Mouse (Mus musculus) myocyte (in vitro differentiated cells): ENCODE measurements around the gene Plpp3.

Experiments
- CEBPB ChIP-seq: IDR thresholded peaks from 2 replicates; pipeline ENCODE4 v1.6.1; 2011; ENCODE audit warnings: mild to moderate bottlenecking, moderate library complexity; ENCODE audit not compliant: poor library complexity, insufficient read depth, severe bottlenecking
- E2F4 ChIP-seq: IDR thresholded peaks from one replicate; pipeline ENCODE4 v1.6.1; 2011; ENCODE audit warnings: mild to moderate bottlenecking, control low read depth, moderate library complexity; ENCODE audit not compliant: insufficient read depth
- MAX ChIP-seq: IDR thresholded peaks from one replicate; pipeline ENCODE4 v1.6.1; 2011; ENCODE audit warnings: low read depth, mild to moderate bottlenecking, control low read depth
- MYOD1 ChIP-seq, 3 experiments: IDR thresholded peaks; one replicate each; pipeline ENCODE4 v1.6.1; 2011; ENCODE audit warnings: control low read depth in 2 of 3, low read depth in 2 of 3, mild to moderate bottlenecking in 2 of 3, moderate library complexity in 1 of 3; ENCODE audit not compliant: insufficient read length in 2 of 3, control insufficient read depth in 1 of 3
- MYOG ChIP-seq, 3 experiments: IDR thresholded peaks; one replicate each; pipeline ENCODE4 v1.6.1; 2011; ENCODE audit warnings: control low read depth in 2 of 3, low read depth in 2 of 3, mild to moderate bottlenecking in 2 of 3; ENCODE audit not compliant: insufficient read length in 2 of 3, control insufficient read depth in 1 of 3, insufficient read depth in 1 of 3
- POLR2A ChIP-seq: IDR thresholded peaks from one replicate; pipeline ENCODE4 v1.6.1; 2011; ENCODE audit warnings: low read depth, mild to moderate bottlenecking, control low read depth, moderate library complexity; ENCODE audit not compliant: insufficient read length
- POLR2AphosphoS2 ChIP-seq: IDR thresholded peaks from one replicate; pipeline ENCODE4 v1.6.1; 2011; ENCODE audit warnings: low read depth, control low read depth; ENCODE audit not compliant: insufficient read length
- REST ChIP-seq: IDR thresholded peaks from one replicate; pipeline ENCODE4 v1.6.1; 2011; ENCODE audit warnings: mild to moderate bottlenecking, control low read depth, moderate library complexity; ENCODE audit not compliant: insufficient read depth, insufficient read length
- TCF12 ChIP-seq: IDR thresholded peaks from one replicate; pipeline ENCODE4 v1.6.1; 2011; ENCODE audit warnings: mild to moderate bottlenecking, control low read depth; ENCODE audit not compliant: poor library complexity, insufficient read depth, severe bottlenecking
- TCF3 ChIP-seq: IDR thresholded peaks from one replicate; pipeline ENCODE4 v1.6.1; 2011; ENCODE audit warnings: low read depth, control low read depth; ENCODE audit not compliant: insufficient read length
- USF1 ChIP-seq: IDR thresholded peaks from one replicate; pipeline ENCODE4 v1.6.1; 2011; ENCODE audit warnings: low read depth, mild to moderate bottlenecking, control low read depth, moderate library complexity

- TF ChIP-seq POLR2A (no peak), MAX (no peak), MYOD1 (IDR thresholded peaks at IDR 0.05; ENCODE audit: control insufficient read depth in 1 of 3, insufficient read length in 2 of 3, low read depth in 2 of 3) (no peak), TCF12 (no peak), MYOG (IDR thresholded peaks at IDR 0.05; ENCODE audit: control insufficient read depth in 1 of 3, insufficient read depth in 1 of 3, insufficient read length in 2 of 3, low read depth in 2 of 3) (no peak), POLR2AphosphoS2 (no peak), USF1 (no peak), CEBPB (no peak), E2F4 (no peak), REST (no peak), TCF3 (no peak)
These were observed 41.5 kb downstream of the Plpp3 start for GRCm38 (mm10) chr4:105198696-105199095.
